Mouse (Mus musculus) left cerebral cortex, adult 8-10 months (tissue): ENCODE results near the gene 2310039H08Rik. TPM values are rescaled to one million over a fixed set of nuclear protein-coding genes. Genes with fewer than 3 reads are reported as not detected.

Source experiments
- DNase-seq, 2 experiments: peaks; one replicate each; pipeline ENCODE4 v3.0.0; 2022; ENCODE audit warnings: low spot score in 2 of 2
- total RNA-seq, 4 experiments: library from RNA; stranded (reverse); gene quantifications; 2 replicates each; pipeline ENCODE4 v1.2.4; 2022

The 2310039H08Rik gene
- 1 to 10 TPM; 6.4 to 6.9 (median 6.7) TPM for total RNA-seq

DNA sequence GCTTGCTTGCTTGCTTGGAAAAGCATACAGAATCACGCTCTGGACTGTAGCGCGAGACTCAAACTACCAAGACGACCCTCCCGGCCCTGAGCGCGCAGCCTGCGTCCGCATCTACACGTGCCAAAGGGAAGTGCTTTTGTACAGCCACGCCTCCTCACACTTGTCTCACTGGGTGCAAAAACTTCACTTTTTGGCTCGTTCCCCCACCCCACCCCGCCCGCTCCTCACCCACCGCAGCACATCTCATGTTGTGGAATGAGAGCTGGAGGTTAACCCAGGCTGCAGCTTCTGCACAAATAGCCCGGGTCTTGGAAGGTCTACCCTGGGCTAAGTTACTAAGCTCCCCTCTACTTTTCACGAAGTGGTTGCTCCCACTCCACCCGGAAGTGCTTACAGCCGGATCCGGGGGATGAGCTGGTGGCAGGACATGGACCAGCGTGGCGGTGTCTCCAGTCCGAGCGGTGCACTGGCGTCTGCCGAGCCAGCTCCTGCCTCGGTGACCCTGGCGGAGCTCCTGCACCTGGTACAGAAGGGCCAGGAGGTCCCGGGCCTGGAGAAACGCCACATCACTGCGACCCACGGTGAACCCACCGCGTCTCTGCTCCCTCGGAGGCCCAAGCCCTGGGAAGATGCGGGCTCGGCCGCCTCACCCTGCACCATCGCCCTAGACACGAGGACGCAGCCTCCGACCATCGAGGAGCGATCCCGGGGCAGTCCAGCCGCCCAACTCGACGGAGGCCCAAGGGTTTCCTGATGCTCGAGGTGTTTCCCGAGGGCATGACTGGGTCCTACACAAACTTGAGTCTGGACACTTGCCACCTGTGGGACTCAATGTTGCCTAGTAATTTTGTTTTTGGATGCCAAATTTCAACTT lies at the start of gene 2310039H08Rik:
Gene 2310039H08Rik, plus strand, starts transcription at position 232 of the 874 bp plus-strand sequence.
- DNase-seq, result peak; percentile 73 to 78

- DNase-seq, result no peak
Observed at GRCm38 (mm10) chr17:46724477-46725084, 47.9 kb upstream of the 2310039H08Rik start.

DNA sequence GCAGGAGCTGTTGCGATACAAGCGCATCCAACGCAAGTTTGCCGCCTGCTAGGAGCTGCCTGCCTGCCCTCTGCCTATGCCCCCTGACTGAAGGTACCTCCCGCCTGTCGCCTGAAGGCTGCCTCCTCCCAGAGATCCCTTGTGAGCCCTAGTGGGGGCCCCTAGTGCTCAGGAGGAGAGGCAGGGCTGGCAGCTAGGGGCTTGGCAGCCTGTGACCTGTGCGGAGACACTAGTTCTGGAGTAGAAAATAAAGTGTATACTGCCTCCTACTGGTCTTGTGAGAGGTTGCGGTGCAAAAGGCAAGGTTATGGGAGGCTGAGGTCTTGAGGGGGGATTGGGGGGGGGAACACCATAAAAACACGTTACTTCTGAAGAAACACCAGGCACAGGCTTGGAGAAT lies 47.2 kb upstream of the 2310039H08Rik start:
- no peak for DNase-seq

GRCm38 (mm10) chr17:46725731-46726645 lies 46.4 kb upstream of the 2310039H08Rik start:
- no peak for DNase-seq

DNA sequence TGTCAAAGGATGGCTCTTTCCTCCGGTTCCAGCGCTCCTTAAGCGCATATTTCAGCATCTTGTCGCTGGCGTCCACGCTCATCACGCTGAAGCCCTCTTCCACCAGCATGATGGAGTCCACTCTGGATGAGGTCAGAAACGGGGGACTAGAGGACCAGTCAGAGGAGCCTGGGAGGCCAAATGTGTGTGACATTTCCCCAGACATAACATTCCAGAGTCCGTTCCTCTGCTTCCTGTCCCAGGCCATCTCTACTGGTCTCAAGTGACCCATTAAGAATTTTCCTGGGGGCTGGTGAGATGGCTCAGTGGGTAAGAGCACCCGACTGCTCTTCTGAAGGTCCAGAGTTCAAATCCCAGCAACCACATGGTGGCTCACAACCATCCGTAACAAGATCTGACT lies 45.2 kb upstream of the 2310039H08Rik start:
- no peak for DNase-seq

- no peak for DNase-seq
Observed at GRCm38 (mm10) chr17:46728021-46728420, 44.4 kb upstream of the 2310039H08Rik start.

DNA sequence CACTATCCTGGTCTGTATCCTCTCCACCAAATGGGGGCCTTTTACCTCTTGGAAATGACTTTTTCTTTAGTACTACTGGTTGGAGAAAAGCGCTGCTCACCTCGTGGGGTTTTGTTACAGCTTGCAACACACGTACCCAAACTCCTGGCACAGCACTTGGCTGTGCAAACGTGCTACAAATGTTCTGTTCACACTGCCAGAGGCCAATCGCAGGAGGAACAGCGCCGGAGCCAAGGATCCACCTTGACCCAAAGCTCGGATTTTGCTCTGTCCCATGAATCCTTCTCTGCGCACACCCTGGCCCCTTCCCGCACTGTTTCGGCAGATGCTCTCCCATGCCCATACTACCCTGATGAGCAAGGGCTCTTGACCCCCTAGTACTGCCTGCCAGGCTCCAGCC lies 43.9 kb upstream of the 2310039H08Rik start:
- DNase-seq, result no peak

DNA sequence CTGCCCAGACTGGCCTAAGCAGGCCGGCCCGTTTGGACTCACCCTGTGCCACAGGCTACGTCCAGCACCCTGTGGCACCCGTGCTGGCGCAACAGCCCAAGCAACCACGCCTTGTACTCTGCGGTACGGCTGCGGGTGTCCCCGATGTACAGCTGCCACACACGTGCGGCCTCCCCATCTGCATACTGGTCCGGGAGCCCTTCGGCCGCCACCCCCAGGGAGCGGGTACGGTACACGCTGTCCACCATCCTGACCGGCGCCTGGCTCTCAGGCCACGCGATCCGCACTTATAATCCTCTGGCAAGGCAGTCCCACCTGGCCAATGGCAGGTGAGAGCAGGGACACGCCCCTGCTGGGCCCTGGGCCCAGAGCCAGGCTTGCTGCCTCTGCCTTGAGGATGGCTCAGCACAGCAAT lies 43.5 kb upstream of the 2310039H08Rik start, which contains the start of gene Gnmt:
Gene Gnmt, minus strand, starts transcription at position 265 of the 415 bp plus-strand sequence.
- DNase-seq, result no peak

DNA sequence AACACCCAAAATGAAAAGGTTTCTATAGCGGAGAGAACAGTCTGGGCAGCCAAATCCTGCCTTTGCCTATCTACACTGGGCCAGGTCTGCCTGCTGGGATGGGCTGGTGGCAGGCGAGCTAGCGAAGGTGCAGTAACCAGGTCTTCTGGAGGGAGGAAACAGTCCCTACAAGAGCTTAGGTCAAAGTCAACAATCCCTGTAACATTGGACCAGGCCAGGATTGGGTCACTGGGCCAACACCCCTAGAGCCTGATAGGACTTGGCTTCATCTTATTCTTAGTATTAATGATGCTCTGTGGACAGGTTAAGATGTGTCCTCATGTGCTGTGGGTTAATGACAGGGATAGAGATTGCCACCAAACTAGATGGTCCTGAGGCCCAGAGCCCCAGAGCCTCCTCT lies 38.4 kb upstream of the 2310039H08Rik start:
- no peak for DNase-seq

- no peak for DNase-seq
Observed at GRCm38 (mm10) chr17:46735287-46735686, 37.1 kb upstream of the 2310039H08Rik start.

DNA sequence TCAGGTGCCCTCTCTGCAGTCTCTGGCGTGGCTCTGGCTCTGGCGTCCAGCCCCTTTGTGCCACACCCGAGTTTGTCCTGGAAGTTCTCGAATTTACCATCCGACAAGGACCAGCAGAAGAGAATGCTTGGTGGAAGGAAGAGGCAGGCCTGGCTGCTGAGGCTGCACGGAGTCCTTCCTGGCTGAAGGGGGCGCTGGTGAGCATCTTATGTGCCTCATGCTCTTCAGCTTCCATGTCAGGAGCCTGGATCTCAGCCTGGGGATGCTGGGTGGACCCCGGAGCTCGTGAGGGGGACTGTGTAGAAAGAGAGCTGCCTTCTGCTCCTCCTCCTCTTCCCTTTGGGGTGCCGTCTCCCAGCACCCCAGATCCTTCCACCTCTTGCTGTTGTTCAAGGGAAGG lies 36.3 kb upstream of the 2310039H08Rik start:
- no peak for DNase-seq

GRCm38 (mm10) chr17:46741305-46741704 lies 31.1 kb upstream of the 2310039H08Rik start:
- no peak for DNase-seq

DNA sequence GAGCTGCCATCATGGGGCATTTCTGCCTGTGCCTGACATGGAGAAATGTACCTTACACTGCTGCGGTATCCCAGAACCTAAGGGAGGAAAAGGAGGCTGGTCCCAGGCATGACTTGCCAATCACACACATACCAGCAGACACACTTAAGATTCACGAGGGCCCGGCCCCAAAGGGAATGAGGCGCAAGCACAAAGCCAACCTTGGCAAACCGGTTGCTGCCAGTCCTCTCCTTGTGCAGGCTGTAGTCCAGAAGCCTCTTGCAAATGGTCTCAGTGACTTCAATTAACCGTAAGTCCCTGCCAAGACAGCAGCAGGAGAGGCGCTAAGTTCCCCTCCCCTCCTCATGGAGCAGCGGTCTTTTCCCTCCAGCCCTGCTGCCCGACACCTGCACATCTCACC lies 29.4 kb upstream of the 2310039H08Rik start:
- no peak for DNase-seq

- no peak for DNase-seq
Observed at GRCm38 (mm10) chr17:46745506-46745905, 26.9 kb upstream of the 2310039H08Rik start.

- no peak for DNase-seq
Observed at GRCm38 (mm10) chr17:46747234-46747633, 25.2 kb upstream of the 2310039H08Rik start.

DNA sequence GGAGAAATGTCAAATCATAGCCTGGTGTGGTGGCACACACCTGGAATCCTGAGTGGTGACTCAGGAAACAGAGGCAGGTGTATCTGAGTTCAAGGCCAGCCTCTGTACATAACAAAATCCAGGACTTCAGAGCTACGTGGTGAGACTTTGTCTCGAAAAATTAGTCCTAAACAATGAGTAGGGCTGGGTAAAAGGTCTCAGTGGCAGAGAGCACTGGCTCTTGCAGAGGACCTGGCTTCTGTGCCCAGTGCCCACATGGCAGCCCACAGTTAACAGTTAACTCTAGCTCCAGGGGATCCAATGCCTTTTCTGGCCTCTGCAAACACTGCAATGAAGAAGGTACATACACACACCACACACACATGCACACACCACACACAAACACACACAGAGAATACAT lies 24.6 kb upstream of the 2310039H08Rik start:
- DNase-seq, result no peak

GRCm38 (mm10) chr17:46749282-46749681 lies 23.2 kb upstream of the 2310039H08Rik start:
- DNase-seq, result no peak

GRCm38 (mm10) chr17:46750580-46750979 lies 21.9 kb upstream of the 2310039H08Rik start:
- no peak for DNase-seq

DNA sequence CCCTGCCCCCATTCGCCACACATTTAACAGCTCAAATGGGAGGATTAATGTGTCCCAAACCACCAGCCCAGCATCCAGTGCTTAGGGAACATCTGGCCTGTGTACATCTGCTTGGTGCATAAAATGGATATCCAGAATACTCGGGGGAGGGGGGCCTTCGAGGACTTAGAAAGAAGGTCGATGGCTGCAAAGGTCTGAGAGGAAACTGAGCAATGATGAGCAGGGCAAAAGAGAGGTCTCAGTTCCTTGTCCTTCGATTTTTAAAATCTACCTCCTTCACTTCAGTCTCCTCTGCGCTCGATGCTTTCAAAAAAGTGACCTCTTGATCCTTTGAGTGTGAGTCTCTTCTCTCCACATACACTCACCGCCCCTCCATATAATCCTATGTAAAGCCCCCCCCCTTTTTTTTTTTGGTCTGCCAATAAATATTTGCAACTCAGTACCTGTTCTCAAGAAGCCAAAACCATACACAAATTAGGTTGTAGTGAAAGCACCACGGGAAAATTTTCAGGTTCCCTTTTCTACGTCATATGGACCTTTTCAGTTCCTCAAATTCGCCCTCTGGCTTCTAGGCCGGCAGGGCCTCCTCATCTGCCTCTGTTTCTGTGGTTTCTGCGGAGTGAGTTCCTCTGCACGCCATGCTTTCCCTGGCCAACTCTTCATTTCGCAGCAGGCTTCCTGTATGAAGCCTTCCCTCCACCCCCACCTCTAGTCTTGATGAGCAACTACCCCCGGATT lies 21.2 kb upstream of the 2310039H08Rik start:
- no peak for DNase-seq

DNA sequence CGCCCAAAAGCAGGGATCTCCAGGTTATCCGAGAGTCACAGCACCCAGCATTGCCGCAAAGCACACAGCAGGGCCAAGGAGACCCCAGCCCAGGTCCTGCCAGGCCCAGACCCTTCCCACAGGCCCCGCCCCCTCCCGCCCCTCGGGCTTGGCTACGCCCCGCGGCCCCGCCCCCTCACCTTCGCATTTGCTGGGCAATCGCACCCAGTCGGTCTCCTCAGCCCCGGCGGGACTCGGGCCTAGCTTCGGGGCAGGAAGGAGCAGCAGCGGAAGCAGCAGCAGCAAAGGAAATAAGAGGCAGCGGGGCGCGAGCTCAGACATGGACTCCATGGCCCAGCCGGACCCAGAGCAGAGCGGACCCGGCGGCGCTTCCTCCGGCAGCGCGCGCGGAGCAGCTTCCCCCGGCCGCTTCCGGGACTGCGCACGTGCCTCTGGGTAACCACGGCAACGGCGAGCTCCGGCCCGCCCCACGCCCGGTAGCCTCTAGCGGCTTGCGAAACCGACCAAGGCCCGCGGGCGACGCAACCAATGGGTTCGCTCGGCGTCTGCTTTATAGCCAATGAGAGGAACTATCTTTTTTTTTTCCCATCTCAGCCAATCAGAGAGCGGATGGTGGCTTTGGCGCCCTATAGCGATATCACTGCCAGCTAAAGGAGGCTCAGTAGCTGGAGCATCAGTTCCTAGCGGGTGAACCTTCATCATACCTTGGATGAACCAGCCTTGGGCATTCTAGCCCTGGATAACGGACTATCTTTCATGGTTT lies 20.5 kb upstream of the 2310039H08Rik start, which contains the start of gene Cnpy3:
Gene Cnpy3, minus strand, starts transcription at position 421 of the 763 bp plus-strand sequence.
- peak; percentile 88 to 99 for DNase-seq
